Mouse (Mus musculus): Measurements from ENCODE around the gene Spata2l. TPM values are rescaled to one million over a fixed set of nuclear protein-coding genes. Genes with fewer than 3 reads are reported as not detected.

The Spata2l gene
- polyA plus RNA-seq (2012; ENCODE audit: low replicate concordance): 11.9 and 12.8 TPM in 2 replicates

GRCm38 (mm10) chr8:123235520-123236497 lies at the start of gene Spata2l:
TSS of gene Spata2l (minus strand) at chr8:123236233.

GRCm38 (mm10) chr8:123254099-123254885 lies 18.3 kb upstream of the Spata2l start, which contains the start of the genes Zfp276 and Vps9d1:
TSS of gene Zfp276 (plus strand) at chr8:123254195.
TSS of gene Vps9d1 (minus strand) at chr8:123254348.

DNA sequence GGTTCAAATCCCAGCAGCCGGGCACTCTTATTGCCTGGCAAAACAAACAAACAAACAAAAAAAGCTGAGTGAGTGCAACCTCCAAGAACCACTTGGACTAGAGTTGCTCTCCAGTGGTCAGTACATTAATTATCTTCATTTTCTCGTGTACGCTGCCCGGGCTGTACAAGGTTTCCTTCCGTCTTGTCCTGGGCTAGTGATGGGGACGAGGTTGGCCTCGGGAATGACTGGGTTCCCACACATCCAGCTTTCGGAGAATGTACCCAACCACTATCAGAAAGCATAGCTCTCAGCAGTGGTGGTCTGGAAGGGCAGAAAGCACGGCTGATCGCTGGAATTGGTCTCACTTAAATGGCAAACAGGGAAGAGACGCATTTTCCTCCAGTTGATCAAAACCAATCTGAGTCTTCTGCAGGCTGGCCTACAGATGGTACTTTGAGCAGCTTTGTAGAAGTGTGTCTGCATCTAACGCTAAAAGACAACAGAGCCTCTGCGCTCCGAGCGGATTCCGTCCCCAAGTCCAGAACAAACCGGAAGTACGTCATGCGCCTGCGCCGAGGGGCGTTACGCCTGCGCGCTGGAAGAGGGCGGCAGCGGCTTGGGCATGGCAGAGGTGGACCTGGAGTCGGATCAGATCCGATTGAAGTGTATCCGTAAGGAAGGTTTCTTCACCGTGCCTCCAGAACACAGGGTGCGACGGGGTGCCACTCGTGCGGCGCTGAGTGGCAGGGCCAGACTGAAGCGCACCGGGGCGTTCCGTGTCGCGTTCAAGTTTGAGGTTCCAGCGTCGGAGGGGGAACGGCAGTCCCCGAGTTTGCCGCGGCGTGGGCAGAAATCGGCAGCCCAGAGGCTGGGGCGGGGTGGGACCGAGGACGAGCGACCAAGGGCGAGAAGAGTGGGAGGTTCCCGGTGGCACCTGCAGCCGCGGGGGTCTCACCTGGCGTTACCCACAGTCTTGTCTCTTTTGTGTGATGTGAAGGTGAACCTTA lies 11.5 kb downstream of the Spata2l start, which contains the start of gene Cdk10:
Cdk10 (plus strand) TSS at position 565 of the 989 bp plus-strand sequence.

DNA sequence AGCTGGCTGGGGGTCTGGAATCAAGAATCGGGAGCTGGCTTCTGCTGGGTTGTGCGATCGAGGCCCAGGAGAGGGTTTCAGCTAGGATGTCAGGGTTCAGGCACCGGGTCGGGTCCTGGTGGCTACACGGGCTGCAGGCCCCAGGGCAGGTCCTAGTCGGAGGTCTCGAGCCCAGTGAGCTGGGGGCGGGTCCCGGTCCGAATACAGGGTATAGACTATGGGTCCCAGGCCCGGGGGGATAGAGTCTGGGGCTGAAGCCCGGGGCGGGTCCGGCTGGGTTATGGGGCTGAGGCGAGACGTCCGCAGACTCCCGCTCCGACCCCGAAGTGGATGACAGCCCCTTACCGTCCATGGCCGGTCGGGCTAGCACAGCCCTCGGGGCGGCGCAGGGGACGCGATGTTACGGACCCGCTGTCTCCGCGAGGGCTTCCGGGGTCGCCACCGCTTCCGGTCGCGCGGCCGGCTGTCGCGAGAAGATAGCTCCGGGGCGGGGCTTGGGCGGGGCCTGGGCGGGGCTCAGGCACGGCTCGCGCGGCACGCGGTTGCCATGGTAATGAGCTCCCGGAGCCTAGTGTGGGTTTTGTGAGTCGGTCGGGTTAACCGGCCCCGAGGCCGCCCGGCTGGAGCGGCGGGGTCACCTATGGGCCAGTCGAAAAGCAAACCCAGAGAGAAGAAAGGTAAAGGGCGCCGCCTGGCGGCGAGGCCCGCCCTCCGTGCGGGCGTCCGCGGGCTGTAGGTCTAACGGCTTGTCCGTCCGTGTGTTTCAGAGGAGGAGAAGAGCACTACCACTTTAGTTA lies 23.5 kb downstream of the Spata2l start, which contains the start of the genes Chmp1a and Spata33:
Chmp1a (minus strand) TSS at position 443 of the 797 bp plus-strand sequence.
Spata33 (plus strand) TSS at position 512 of the 797 bp plus-strand sequence.

GRCm38 (mm10) chr8:123185566-123186409 lies 50.2 kb downstream of the Spata2l start, which contains the start of gene Dpep1:
TSS of gene Dpep1 (plus strand) at chr8:123186242.

Other genes starting within 250 kb of the Spata2l start
- gene Ankrd11, start 194.0 kb downstream of the Spata2l start, polyA plus RNA-seq (2012; ENCODE audit: low replicate concordance): 140 and 285 TPM in 2 replicates
- gene Spg7, start 173.3 kb downstream of the Spata2l start, polyA plus RNA-seq (2012; ENCODE audit: low replicate concordance): 42.2 and 42.8 TPM in 2 replicates
- gene Rpl13, start 133.9 kb downstream of the Spata2l start, polyA plus RNA-seq (2012; ENCODE audit: low replicate concordance): 3,132 and 3,903 TPM in 2 replicates
- 1.2 and 4.3 TPM in 2 replicates for gene Cpne7, start 118.9 kb downstream of the Spata2l start, polyA plus RNA-seq (2012; ENCODE audit: low replicate concordance)
- not detected in 2 replicates for gene Sult5a1, start 77.9 kb downstream of the Spata2l start, polyA plus RNA-seq (2012; ENCODE audit: low replicate concordance)
- gene Dpep1, start 50.0 kb downstream of the Spata2l start, polyA plus RNA-seq (2012; ENCODE audit: low replicate concordance): not detected in 2 replicates
- gene Chmp1a, start 23.5 kb downstream of the Spata2l start, polyA plus RNA-seq (2012; ENCODE audit: low replicate concordance): 23.5 and 38.8 TPM in 2 replicates
- 0.11 TPM in 1 of 2 replicates, not detected in the other for gene Spata33, start 23.4 kb downstream of the Spata2l start, polyA plus RNA-seq (2012; ENCODE audit: low replicate concordance)
- gene Cdk10, start 11.4 kb downstream of the Spata2l start, polyA plus RNA-seq (2012; ENCODE audit: low replicate concordance): 66.1 and 110 TPM in 2 replicates
- 19.5 and 32.7 TPM in 2 replicates for gene Zfp276, start 18.0 kb upstream of the Spata2l start, polyA plus RNA-seq (2012; ENCODE audit: low replicate concordance)
- gene Vps9d1, start 18.1 kb upstream of the Spata2l start, polyA plus RNA-seq (2012; ENCODE audit: low replicate concordance): 136 and 348 TPM in 2 replicates
- 7.0 and 16.7 TPM in 2 replicates for gene Fanca, start 82.3 kb upstream of the Spata2l start, polyA plus RNA-seq (2012; ENCODE audit: low replicate concordance)
- 0.24 and 0.85 TPM in 2 replicates for gene Spire2, start 96.5 kb upstream of the Spata2l start, polyA plus RNA-seq (2012; ENCODE audit: low replicate concordance)
- gene Tcf25, start 137.5 kb upstream of the Spata2l start, polyA plus RNA-seq (2012; ENCODE audit: low replicate concordance): 117 and 146 TPM in 2 replicates
- not detected in 2 replicates for gene Mc1r, start 170.9 kb upstream of the Spata2l start, polyA plus RNA-seq (2012; ENCODE audit: low replicate concordance)
- gene Tubb3, start 175.2 kb upstream of the Spata2l start, polyA plus RNA-seq (2012; ENCODE audit: low replicate concordance): 0.62 TPM in 2 replicates
- gene Def8, start 187.3 kb upstream of the Spata2l start, polyA plus RNA-seq (2012; ENCODE audit: low replicate concordance): 1.7 and 8.4 TPM in 2 replicates
- 11.7 and 12.1 TPM in 2 replicates for gene Afg3l1, start 241.7 kb upstream of the Spata2l start, polyA plus RNA-seq (2012; ENCODE audit: low replicate concordance)

All from hematopoietic multipotent progenitor cell, adult 10-12 weeks (in vitro differentiated cells).